Mouse (Mus musculus) mouse embryonic stem cell (cell line): ENCODE results near the gene Zscan10.
"Not testable (repeated sequence)": the region's sequence is repeated elsewhere in the genome, so short reads cannot be mapped to it uniquely, and the experiment has no call there.

Experiments
- in situ Hi-C, 2 experiments: fragments of 300-500 bp; cut with MboI; formaldehyde crosslinking; loops; 1 replicate in 1 of 2; 3 replicates in 1 of 2; pipeline ENCODE4 v1.14.3; 2019 to 2020; ENCODE audit warnings: low sequenced_read_pairs in 2 of 2, low pct_unique_long_range_greater_than_20kb in 1 of 2, mixed read lengths in 1 of 2; ENCODE audit not compliant: unreplicated experiment in 1 of 2

Gene Zscan10

GRCm38 (mm10) chr17:23584786-23585185 lies 15.9 kb upstream of the Zscan10 start:
- in situ Hi-C loops = no loop called here

DNA sequence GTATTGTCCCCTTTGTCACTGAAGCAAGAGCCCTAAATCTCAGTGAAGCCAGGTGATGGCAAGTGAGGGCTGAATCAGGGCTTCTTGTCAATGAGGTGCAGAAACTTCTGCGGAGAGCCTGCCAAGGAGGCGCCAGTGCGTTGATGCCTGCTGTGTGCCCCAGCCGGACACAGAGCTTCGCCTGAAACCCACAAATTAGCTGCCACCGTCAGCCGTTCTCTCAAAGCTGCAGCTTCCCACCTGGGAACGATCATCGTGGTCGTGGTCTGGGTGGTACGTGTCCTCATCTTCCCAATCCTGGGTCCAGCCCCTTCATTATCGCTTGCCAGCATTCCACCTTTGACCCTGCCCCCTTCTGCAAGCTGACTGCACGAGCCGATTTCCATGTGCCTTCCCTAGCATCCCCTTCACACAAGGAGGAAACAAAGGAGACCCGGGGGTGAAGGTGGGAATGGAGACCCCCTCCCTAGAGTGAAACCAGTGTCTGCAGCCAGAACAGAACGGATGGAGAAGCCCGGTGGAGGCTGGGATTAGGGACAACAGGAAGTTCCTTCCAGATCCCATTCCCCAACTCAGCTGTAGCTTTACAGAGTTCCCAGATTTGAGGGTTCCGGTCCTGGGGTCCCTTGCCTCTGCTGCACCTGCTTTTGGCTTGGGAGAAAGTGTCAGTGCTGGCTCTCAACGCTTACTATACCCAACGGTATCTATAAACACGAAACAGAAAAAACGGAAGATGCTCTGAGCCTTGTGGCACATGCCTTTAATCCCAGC lies 14.8 kb upstream of the Zscan10 start:
- in situ Hi-C loops = no loop called here

GRCm38 (mm10) chr17:23587253-23587652 lies 13.4 kb upstream of the Zscan10 start:
- in situ Hi-C loops = no loop called here

DNA sequence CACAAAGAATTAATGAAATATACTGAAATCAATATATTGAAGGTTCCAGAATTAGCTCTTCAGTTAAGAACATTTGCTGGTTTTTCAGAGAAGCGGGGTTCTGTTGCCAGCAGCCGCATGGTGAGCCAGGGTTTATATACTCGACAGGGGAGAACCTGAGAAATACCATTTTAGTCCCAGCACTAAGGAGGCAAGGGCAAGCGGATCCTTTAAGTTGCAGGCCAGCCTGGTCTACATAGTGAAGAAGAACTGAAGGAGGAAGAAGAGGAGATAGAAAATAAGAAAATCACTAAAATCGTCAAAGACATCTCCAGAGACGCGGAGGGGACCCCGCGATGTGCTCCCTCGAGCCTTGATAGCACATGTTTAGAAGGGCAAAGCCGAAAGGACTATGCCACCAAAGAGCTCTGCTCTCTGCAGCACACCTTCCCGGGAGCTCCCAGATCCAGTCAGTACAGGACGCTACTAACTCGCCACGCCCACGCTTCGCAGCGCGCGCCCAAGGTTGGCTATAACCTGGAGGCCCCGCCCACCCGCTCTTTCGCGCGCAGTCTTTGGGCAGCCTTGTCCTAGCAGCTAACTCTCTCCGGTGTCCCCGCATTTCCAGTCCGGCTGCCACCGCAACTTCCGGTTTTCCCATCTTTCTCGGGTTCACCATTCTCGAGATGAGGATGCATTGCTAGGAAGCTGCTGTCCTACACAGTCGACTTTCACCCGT lies 8.3 kb upstream of the Zscan10 start:
- in situ Hi-C loops = no loop called here

DNA sequence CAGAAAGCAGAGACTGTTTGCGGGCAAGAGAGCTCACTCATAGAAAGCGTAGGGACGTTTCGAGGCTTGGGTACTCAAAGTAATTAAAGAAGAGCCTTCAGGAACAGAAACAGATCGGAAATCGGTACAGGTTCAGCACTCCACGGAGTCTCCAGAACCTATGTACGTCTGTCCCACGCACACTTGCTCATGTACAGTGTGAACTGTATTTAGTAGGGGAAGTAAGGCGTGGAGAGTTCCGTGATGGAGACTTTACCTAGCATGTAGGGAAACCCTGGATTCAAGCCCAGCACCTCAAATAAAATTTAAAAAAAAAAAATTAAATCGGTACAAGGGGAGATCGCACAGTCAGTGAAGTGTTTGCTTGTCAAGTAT lies 7.7 kb upstream of the Zscan10 start:
- in situ Hi-C loops = no loop called here

DNA sequence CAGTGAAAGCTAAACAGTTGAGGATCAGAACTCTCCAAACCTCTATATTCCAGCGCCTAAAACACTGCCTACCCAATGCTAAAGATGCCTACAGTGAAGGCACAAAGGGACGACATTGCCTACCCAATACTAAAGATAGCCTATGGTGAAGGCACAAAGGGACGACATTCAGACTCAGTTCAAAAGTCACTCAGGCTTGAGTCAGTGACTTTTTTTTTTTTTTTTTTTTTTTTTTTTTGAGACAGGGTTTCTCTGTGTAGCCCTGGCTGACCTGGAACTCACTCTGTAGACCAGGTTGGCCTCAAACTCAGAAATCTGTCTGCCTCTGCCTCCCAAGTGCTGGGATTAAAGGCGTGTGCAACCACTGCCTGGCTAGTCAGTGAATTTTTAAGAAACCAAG lies 5.5 kb upstream of the Zscan10 start:
- in situ Hi-C loops = not testable (repeated sequence)

GRCm38 (mm10) chr17:23598582-23599552 lies 1.8 kb upstream of the Zscan10 start, which contains the start of gene Zfp13:
Zfp13 (minus strand) TSS chr17:23599487.
- in situ Hi-C loops = no loop called here

- in situ Hi-C loops = no loop called here
Measured at GRCm38 (mm10) chr17:23599605-23600063, 1.0 kb upstream of the Zscan10 start.

GRCm38 (mm10) chr17:23601836-23602585 lies 1.4 kb downstream of the Zscan10 start:
- in situ Hi-C loops = no loop called here

DNA sequence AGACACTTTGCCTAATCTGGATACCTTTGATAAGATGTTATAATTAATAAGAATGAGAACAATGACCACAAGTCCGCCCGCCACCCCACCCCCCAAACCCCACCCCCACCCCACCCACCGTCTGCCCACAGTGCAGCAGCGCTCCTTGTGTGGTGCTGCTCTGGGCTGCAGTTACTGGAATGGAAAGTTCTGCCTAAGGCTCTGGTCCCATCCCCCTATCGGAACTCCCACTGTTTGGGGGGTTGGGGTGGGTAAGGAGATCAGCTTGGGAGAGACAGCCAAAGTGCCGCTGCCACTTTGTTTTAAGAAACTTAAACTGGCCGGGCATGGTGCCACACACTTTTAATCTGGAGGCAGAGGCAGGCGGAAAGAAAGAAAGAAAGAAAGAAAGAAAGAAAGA lies 2.4 kb downstream of the Zscan10 start:
- in situ Hi-C loops = no loop called here

- in situ Hi-C loops = no loop called here
Measured at GRCm38 (mm10) chr17:23603542-23603941, 2.9 kb downstream of the Zscan10 start.

GRCm38 (mm10) chr17:23604394-23604793 lies 3.7 kb downstream of the Zscan10 start:
- in situ Hi-C loops = no loop called here

- in situ Hi-C loops = loop anchor here in 1 of 2 experiments (5.0 kb wide), 1 partner anchor 38 kb away; no protein-coding TSS in a partner anchor
Measured at GRCm38 (mm10) chr17:23605220-23605619, 4.6 kb downstream of the Zscan10 start.

- in situ Hi-C loops = loop anchor here (5.0 kb wide), 1 partner anchor 42 kb away; no protein-coding TSS in a partner anchor
Measured at GRCm38 (mm10) chr17:23609612-23610011, 9.0 kb downstream of the Zscan10 start.

DNA sequence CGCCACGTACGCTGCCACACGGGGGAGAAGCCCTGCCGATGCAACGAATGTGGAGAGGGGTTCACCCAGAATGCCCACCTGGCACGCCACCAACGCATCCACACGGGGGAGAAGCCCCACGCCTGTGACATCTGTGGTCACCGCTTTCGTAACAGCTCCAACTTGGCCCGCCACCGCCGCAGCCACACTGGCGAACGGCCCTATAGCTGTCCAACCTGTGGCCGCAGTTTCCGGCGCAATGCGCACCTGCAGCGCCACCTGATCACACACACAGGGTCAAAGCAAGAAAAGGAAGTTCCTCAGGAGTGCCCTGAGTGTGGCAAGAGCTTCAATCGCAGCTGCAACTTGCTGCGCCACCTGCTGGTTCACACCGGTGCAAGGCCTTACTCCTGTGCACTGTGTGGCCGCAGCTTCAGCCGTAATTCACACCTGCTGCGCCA lies 9.7 kb downstream of the Zscan10 start:
- in situ Hi-C loops = loop anchor here in 1 of 2 experiments (5.0 kb wide), 1 partner anchor 43 kb away; no protein-coding TSS in a partner anchor

GRCm38 (mm10) chr17:23617087-23617486 lies 16.4 kb downstream of the Zscan10 start:
- in situ Hi-C loops = no loop called here

DNA sequence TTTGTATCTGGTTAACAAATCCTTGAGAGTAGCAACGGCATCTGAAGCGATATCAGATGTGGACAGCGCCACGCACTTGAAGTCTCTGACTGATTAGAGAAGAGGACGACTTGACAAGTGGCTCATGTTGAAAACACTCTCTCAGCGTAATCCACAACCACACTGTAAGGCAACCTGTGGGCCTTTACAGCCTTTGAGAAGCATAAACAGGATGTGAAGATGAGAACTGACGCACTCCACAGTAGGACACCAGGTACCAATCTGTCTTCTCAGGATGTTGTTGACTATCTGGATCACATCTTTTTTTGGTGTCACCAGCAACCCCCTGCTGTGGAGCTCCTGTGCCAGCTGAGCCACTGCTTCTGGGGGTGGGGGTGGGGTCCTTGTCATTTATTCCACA lies 19.7 kb downstream of the Zscan10 start:
- in situ Hi-C loops = no loop called here

DNA sequence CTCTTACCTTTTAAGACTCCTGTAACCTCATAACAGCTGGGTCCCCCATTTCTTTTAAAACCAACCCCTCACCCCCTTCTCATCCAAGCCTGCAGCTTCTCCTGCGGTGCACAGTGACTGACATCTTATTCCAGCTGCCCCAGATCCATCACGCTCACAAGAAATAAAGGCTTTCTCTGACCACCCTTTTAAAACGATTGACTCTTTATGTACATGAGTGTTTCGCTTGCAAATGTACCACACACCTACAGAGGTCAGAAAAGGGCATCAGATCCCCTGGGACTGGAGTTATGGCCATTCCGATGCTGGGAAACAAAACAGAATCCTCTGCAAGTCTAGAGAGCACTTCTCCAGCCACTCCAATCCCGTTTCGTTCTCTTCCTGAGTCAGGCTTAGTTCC lies 27.2 kb downstream of the Zscan10 start:
- in situ Hi-C loops = no loop called here
